ENCODE assay signal across 19 mouse cellular contexts in genomic region chr2:13747576-13747975, GRCm38 (mm10). TPM values are rescaled to one million over a fixed set of nuclear protein-coding genes. Genes with fewer than 3 reads are reported as not detected.
"Had no signal": no experiment of that assay in that cellular context is flagged by ENCODE, and none has a peak within 500 bp of the region (broad histone marks: within the 10 kb centered on the region; RNA-seq: fewer than 3 reads in every experiment).

No protein-coding gene starts in this region.

- H3K36me3 ChIP-seq: limb, embryonic 10.5 days; limb, embryonic 13.5 days; liver, embryonic 13.5 days; midbrain, embryonic 12.5 days; neural tube, embryonic 13.5 days; stomach, embryonic 15.5 days had no signal

- H3K4me2 ChIP-seq: limb, embryonic 13.5 days; liver, embryonic 13.5 days; midbrain, embryonic 12.5 days; neural tube, embryonic 13.5 days; stomach, embryonic 15.5 days had no signal

- DNase-seq: kidney, adult 18-20 months; kidney, adult 9 months; kidney, postnatal 14 days; kidney, postnatal 4 days; liver; liver, embryonic 13.5 days; lung, adult 2 months; retina, postnatal 1 day; right cerebral cortex, postnatal 25 days; spleen, adult 18-20 months; thymus, postnatal 25 days had no signal

- H3K27ac ChIP-seq: limb, embryonic 10.5 days; limb, embryonic 13.5 days; liver, embryonic 13.5 days; macrophage; midbrain, embryonic 12.5 days; neural tube, embryonic 13.5 days; stomach, embryonic 15.5 days had no signal

- H3K27me3 ChIP-seq: limb, embryonic 13.5 days; liver, embryonic 13.5 days; midbrain, embryonic 12.5 days; neural tube, embryonic 13.5 days; stomach, embryonic 15.5 days had no signal

- H3K9me3 ChIP-seq: limb, embryonic 10.5 days; limb, embryonic 13.5 days; liver, embryonic 13.5 days; midbrain, embryonic 12.5 days; neural tube, embryonic 13.5 days; stomach, embryonic 15.5 days had no signal

- ATAC-seq: midbrain, embryonic 16.5 days had no signal

- H3K9ac ChIP-seq: limb, embryonic 13.5 days; liver, embryonic 13.5 days; midbrain, embryonic 12.5 days; neural tube, embryonic 13.5 days; stomach, embryonic 15.5 days had no signal

- H3K4me1 ChIP-seq: limb, embryonic 10.5 days; limb, embryonic 13.5 days; liver, embryonic 13.5 days; midbrain, embryonic 12.5 days; neural tube, embryonic 13.5 days; stomach, embryonic 15.5 days had no signal

- H3K4me3 ChIP-seq: limb, embryonic 10.5 days; limb, embryonic 13.5 days; liver, embryonic 13.5 days; midbrain, embryonic 12.5 days; myocyte; neural tube, embryonic 13.5 days; stomach, embryonic 15.5 days had no signal

RNA-seq across cellular contexts. Expression of gene St8sia6, which starts 46.3 kb away (rescaled TPM):
- polyA plus RNA-seq: liver, embryonic 13.5 days had no signal
